Comparison of ENCODE assay signal across 14 mouse cellular contexts in the genomic region with DNA sequence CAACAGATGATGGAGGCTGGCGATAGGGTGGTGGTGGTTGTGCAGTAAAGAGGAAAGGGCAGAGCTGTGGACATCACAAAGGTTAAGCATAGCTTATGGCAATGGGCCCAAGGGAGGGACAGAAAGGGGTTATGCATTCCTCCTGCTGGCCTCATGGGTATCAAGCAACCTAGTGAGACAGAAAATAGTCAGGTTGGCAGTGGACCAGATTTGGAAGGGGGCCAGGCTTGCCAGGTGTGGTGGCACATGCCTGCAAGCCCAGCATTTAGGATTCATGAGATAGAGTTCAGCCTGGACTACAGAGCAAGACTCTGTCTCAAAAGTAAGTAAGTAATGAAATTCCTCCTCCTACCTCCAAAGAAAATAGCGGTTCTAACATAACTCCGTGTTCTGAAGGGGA. TPM values are rescaled to one million over a fixed set of nuclear protein-coding genes. Genes with fewer than 3 reads are reported as not detected.
DNase-seq lines count a peak whose midpoint lies in the region.
"Had no signal": no experiment of that assay in that cellular context is flagged by ENCODE, and none has a peak within 500 bp of the region (broad histone marks: within the 10 kb centered on the region; RNA-seq: fewer than 3 reads in every experiment).

No protein-coding gene starts in this region.

- intact Hi-C loops in left cerebral cortex, postnatal 4 days (cut with DNase I), result no loop called here
- intact Hi-C loops in left cerebral cortex, postnatal 25 days (cut with DNase I), result no loop called here

- DNase-seq in cerebellum, postnatal 36 days, result peak; percentile 9 to 28
- DNase-seq in cerebellum, adult 11-12 months, result no peak
- DNase-seq in kidney, adult 8-10 months, result peak; percentile 22 to 25
- DNase-seq in kidney, adult 11 months, result no peak
- peak; percentile 66 for DNase-seq in left cerebral cortex, postnatal 4 days
- DNase-seq in left cerebral cortex, postnatal 25 days (ENCODE audit: low spot score in 2 of 2), result no peak
- no peak for DNase-seq in embryo, embryonic 10.5 days (ENCODE audit: low spot score)
- DNase-seq: adrenal gland, adult 2 months; adrenal gland, postnatal 25 days; cerebellum, adult 9-11 months; gastrocnemius, postnatal 36 days; heart, adult 11 months; heart, postnatal 10 days had no signal

RNA-seq across cellular contexts. Expression of a gene that starts 9.8 kb away (rescaled TPM):
- total RNA-seq in left cerebral cortex, postnatal 4 days (2021), result 10 to 100 TPM; 65.5 to 68.2 TPM
- total RNA-seq in left cerebral cortex, postnatal 25 days (2021), result 10 to 100 TPM; 56.2 to 57.9 TPM
- total RNA-seq: hematopoietic stem cell, adult 5-6 weeks had no signal

Comparison
In these comparisons a context has a peak if more than half of its experiments do, and no peak if none do; other contexts are left out.
1. DNase-seq: peak in cerebellum, postnatal 36 days (2 of 2), kidney, adult 8-10 months (2 of 2) and left cerebral cortex, postnatal 4 days (single experiment); none in cerebellum, adult 11-12 months (single experiment), kidney, adult 11 months (single experiment), left cerebral cortex, postnatal 25 days (0 of 2) and embryo, embryonic 10.5 days (single experiment).